Mouse (Mus musculus): ENCODE measurements around the gene Ppp2r1b. TPM values are rescaled to one million over a fixed set of nuclear protein-coding genes. Genes with fewer than 3 reads are reported as not detected.
"Not testable (repeated sequence)": the region's sequence is repeated elsewhere in the genome, so short reads cannot be mapped to it uniquely, and the experiment has no call there.

Ppp2r1b gene
- polyA plus RNA-seq (2012; rRNA removed) = 14.0 and 16.8 TPM in 2 replicates

- no peak for DNase-seq (ENCODE audit: extremely low spot score in 1 of 2, low spot score in 1 of 2)
Observed at GRCm38 (mm10) chr9:50845081-50845480, at the start of gene Ppp2r1b. Gene Ppp2r1b (plus strand): TSS chr9:50845301.

GRCm38 (mm10) chr9:50796776-50797175 lies 48.3 kb upstream of the Ppp2r1b start:
- DNase-seq (ENCODE audit: extremely low spot score in 1 of 2, low spot score in 1 of 2) = no peak

DNA sequence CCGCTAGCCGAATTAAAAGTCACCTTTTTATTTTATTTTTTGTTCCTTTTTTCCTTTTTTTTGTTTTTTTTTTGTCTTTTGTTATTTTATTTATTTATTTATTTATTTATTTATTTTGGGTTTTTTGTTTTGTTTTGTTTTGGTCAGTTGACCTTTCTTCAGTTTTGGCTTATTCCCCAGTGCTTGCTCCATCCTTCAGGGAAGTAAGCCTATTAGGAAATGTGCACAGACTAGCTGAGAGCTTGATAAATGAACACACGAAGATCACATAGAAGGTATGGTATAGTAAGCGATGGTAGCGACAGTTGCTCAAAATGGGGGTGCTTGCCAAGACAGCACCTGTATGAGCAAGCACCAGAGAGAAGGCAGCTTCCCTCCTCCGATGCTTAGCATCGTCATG lies 47.5 kb upstream of the Ppp2r1b start:
- no peak for DNase-seq (ENCODE audit: extremely low spot score in 1 of 2, low spot score in 1 of 2)

- peak in 1 of 2 experiments; percentile 11 for DNase-seq (ENCODE audit: extremely low spot score in 1 of 2, low spot score in 1 of 2)
Observed at GRCm38 (mm10) chr9:50798368-50798767, 46.7 kb upstream of the Ppp2r1b start.

GRCm38 (mm10) chr9:50800985-50801384 lies 44.1 kb upstream of the Ppp2r1b start:
- DNase-seq (ENCODE audit: extremely low spot score in 1 of 2, low spot score in 1 of 2) = peak in 1 of 2 experiments; percentile 66

DNA sequence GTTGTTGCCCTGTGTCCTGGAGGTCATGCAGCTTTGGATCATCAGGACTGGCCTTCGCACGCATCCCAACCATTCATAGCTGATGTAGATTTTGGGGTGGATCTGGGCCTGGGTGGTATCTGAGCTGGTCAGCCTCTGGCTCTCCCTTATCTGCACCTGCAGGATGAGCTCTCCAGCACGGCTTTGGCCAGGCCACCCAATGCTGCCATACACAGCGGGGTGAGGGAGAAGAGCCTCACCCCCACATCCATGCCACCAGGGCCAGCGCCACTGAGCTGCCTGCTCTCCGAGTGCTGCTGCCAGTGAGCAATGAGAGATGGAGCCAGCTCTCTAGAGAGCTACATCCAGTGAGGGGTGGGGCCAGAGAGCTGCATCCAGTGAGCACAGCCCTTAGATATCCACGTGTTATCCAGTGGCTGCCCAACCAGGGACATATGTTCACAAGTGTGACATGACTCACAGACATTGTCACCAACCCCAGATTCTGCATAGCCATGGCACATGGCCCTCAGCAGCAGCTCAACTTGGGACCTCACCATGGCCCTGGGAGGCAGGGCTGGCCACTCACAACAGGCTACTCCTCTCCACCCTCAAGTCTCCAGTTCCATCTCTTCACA lies 41.9 kb upstream of the Ppp2r1b start:
- DNase-seq (ENCODE audit: extremely low spot score in 1 of 2, low spot score in 1 of 2) = no peak

- DNase-seq (ENCODE audit: extremely low spot score in 1 of 2, low spot score in 1 of 2) = no peak
Observed at GRCm38 (mm10) chr9:50808471-50808870, 36.6 kb upstream of the Ppp2r1b start.

DNA sequence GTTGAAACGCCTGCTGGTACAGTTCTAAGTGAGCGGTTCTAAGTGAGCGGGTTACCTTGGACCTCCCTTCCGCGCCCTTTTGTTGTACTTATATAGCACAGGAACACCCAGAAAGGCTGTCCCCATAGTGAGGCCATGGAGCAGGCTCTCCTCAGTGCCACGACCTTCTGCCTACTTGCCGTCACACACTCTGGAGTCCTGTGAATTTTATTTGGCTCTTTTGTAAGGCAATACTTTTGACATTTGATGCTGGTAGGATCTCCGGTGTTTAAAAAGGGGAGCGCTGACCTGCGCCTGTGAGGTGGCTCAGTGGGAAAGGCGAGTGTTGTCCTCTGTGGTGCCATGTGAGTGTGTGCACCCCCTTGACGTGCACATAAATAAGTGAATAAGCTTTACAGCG lies 36.0 kb upstream of the Ppp2r1b start:
- DNase-seq (ENCODE audit: extremely low spot score in 1 of 2, low spot score in 1 of 2) = no peak

- DNase-seq (ENCODE audit: extremely low spot score in 1 of 2, low spot score in 1 of 2) = no peak
Observed at GRCm38 (mm10) chr9:50811187-50811586, 33.9 kb upstream of the Ppp2r1b start.

GRCm38 (mm10) chr9:50811746-50812145 lies 33.4 kb upstream of the Ppp2r1b start:
- no peak for DNase-seq (ENCODE audit: extremely low spot score in 1 of 2, low spot score in 1 of 2)

DNA sequence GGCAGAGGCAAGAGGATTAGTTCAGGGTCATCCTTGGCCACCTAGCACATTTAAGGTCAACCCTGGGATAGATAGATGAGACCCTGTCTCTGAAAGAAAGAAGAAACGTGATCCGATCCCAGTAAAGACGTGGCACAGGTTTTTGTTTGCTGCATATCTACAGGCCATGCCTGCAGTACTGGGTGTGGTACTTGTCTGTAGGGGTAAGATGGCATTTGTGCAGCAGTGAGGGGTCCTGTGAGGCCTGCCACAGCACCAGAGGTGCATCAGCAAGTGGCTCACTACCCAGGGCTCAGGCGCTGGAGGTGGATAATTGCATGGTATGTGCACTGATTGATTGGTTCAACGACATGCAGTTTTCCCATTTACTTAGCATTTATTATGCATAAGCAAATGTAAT lies 31.3 kb upstream of the Ppp2r1b start:
- DNase-seq (ENCODE audit: extremely low spot score in 1 of 2, low spot score in 1 of 2) = no peak

GRCm38 (mm10) chr9:50815666-50816065 lies 29.4 kb upstream of the Ppp2r1b start:
- DNase-seq (ENCODE audit: extremely low spot score in 1 of 2, low spot score in 1 of 2) = no peak

DNA sequence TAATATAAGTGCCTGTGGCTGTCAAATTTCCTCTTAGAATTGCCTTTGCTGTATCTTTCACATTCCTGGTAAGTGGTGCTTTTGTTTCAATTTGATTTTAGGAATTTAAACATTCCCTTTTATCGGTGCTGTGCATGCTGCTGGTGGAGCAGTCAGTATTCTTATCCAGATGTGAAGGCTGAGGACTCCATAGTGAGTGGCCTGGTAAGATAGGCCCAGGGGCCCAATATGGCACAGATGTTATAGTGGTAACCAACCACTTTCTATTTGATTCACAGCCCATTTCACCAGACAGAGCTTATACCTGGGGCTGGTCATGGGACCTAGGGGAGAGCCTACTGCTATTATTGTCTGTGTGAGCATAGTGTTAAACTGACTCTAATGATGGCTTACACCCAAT lies 28.6 kb upstream of the Ppp2r1b start:
- DNase-seq (ENCODE audit: extremely low spot score in 1 of 2, low spot score in 1 of 2) = no peak

GRCm38 (mm10) chr9:50818050-50818449 lies 27.1 kb upstream of the Ppp2r1b start:
- DNase-seq (ENCODE audit: extremely low spot score in 1 of 2, low spot score in 1 of 2) = no peak

- DNase-seq (ENCODE audit: extremely low spot score in 1 of 2, low spot score in 1 of 2) = peak; percentile 18 to 58
Observed at GRCm38 (mm10) chr9:50819716-50820115, 25.4 kb upstream of the Ppp2r1b start.

DNA sequence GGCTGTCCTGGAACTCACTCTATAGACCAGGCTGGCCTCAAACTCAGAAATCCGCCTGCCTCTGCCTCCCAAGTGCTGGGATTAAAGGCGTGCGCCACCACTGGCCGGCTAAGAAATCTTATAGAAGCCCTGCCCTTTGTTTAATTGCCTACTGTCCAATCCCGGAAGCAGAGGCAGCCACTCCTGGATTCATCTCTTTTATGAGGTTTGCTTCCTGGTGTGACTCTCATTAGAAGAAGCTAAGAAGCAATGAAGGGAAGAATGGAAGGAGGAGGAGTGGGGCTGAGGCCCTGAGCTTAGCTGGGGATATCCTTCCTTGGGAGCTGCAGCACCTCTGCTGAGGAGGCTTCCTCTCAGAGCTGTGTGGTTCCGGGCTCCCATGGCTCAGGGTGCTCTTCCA lies 23.4 kb upstream of the Ppp2r1b start:
- DNase-seq (ENCODE audit: extremely low spot score in 1 of 2, low spot score in 1 of 2) = no peak

DNA sequence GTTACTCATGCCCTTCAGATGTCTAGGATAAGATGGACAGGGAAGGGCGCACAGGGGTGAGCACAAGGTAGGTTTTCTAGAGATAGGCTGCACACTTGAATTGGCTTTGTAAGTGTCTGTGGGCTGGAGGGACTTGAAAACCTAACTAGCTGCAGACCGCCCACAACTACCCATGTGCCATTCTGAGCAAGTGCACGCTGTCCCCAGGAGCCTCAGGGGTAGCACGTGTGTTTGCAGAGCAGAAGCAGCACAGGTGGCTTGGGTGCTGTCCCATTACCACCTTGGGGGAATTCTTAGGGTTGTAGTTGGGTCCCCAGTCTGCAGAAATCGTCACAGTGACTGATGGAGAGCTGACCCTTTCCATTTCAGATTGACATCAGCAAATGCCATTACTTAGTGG lies 22.9 kb upstream of the Ppp2r1b start:
- no peak for DNase-seq (ENCODE audit: extremely low spot score in 1 of 2, low spot score in 1 of 2)

DNA sequence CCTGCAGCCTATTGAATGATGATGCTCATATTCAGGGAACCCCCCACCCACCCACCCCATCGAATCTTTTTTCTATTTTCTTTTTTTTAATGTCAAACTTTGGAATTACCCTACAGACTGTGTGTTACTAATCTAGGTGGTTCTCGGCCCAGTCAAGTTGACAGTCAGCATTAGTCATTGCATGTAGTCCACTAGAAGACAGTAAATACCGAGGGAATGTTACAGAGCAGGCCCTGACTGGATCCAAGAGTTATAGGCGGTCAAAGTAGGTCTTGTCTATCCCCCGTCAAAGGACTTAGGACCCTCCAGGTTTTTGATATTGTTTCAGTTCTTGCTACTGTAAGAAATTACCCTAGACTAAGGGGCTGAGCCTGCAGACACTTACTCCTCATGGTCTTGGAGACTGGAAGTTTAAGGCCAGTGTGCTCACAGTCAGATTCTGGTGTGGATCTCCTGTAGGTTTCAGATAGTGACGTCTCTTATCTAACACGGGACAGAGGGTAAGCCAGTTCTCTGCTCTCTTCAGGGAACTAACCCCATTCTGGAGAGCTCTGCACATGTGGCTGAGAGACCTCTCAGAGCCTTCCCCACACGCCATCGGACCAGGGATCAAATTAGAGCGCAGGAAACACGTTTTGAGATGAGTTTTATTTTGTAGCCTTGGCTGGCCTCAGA lies 21.2 kb upstream of the Ppp2r1b start:
- DNase-seq (ENCODE audit: extremely low spot score in 1 of 2, low spot score in 1 of 2) = no peak

- DNase-seq (ENCODE audit: extremely low spot score in 1 of 2, low spot score in 1 of 2) = no peak
Observed at GRCm38 (mm10) chr9:50831514-50831913, 13.6 kb upstream of the Ppp2r1b start.

DNA sequence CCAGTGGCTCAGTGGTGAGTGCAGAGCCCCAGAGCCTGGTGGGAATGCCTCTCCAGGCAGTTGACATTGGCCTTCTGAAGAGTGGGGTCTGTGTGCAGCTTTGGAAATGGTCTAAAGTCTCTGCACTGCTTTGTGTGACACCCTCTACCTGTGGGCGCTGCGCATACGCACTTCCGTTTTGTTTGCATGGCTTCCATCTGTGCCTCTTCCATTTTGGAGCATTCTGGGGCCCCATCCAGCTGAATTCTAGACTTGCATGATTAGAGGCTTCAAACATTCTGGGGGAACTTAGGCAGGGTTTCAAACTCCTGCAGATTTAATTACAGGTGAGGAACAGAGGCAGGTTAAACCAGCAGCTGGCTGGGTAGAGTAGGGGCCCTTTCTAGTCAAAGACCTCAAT lies 12.9 kb upstream of the Ppp2r1b start:
- DNase-seq (ENCODE audit: extremely low spot score in 1 of 2, low spot score in 1 of 2) = no peak

- not testable (repeated sequence) for DNase-seq (ENCODE audit: extremely low spot score in 1 of 2, low spot score in 1 of 2)
Observed at GRCm38 (mm10) chr9:50832582-50832981, 12.5 kb upstream of the Ppp2r1b start.

- DNase-seq (ENCODE audit: extremely low spot score in 1 of 2, low spot score in 1 of 2) = no peak
Observed at GRCm38 (mm10) chr9:50833786-50834185, 11.3 kb upstream of the Ppp2r1b start.

Data from frontal cortex, adult 2 months (tissue).